Mouse (Mus musculus) layer of hippocampus, adult 2 months (tissue): ENCODE data around the gene Adh5. TPM values are rescaled to one million over a fixed set of nuclear protein-coding genes. Genes with fewer than 3 reads are reported as not detected.

Experiments
- DNase-seq, 2 experiments: peaks; one replicate each; pipeline ENCODE4 v3.0.0; 2022; ENCODE audit warnings: low spot score in 2 of 2
- H3K27ac ChIP-seq: fragments of 200-600 bp; 2 replicates; pipeline ENCODE4 v1.8.1; 2022
- H3K4me3 ChIP-seq: fragments of 200-600 bp; 2 replicates; pipeline ENCODE4 v1.8.1; 2022; ENCODE audit warnings: mild to moderate bottlenecking
- CTCF ChIP-seq: fragments of 200-600 bp; conservative IDR thresholded peaks from 2 replicates; pipeline ENCODE4 v1.8.1; 2022; ENCODE audit warnings: antibody characterized with exemption, mild to moderate bottlenecking, moderate library complexity
- total RNA-seq, 2 experiments: library from RNA; stranded (reverse); gene quantifications; 2 replicates each; pipeline ENCODE4 v1.2.3; 2021

The Adh5 gene
- total RNA-seq, 2 experiments from 2014 or later: 69.6 to 70.8 TPM

DNA sequence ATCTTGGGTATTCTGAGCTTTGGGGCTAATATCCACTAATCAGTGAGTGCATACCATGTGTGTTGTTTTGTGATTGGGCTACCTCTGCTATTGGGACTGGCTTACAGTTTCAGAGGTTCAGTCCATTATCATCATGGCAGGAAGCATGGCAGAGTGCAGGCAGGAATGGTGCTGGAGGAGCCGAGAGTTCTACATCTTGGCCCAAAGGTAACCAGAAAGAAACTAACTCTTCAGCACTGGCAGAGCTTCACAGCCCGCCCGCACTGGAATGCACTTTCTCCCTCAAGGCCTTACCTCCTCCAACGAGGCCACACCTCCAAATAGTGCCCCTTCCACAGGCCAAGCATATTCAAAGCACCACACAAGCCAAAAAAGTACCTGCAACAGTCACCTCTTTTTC, 55.8 kb downstream of the Adh5 start:
- no peak for TF ChIP-seq CTCF

DNA sequence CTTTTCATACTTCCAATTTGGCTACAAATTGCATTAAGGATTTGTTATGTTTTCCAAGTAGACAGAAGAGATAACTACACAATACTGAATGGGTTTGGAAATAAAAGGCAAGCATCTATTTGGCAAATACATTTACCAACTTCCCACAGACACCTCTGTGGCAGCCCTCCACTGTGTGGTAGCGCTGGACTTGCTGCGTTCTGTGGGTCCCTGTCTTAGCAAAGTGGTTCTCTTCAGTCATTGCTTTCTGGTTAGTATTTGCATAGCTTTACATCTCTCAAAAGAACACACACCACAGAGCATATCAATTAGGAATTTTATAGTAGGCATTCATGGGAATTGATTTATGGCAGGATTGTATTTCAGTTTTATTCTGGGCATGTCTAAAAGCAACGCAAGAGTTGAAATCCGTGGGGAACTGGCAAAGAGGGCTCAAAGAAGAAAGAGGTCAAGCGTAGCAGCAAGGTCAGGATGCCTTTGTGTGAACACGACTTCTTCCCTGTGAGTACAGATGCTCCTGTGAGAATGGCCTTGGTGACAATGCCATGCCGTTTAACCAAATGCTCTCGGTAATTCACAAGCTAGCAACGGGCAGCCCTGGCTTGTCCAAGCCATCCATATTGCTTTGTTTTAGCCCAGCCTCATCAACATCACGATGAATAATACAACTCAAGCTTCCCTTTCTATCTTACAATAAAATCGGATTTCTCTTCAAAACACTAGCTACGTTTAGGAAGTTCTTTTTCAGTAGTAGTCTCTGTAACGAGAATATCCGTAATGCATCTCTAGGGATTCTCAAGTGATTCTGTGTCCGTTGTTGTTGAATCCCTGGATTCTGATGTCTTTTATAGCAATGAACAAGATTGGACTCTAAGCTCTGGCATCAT, 57.2 kb downstream of the Adh5 start:
- no peak for TF ChIP-seq CTCF
- no peak overlapping the region for H3K27ac ChIP-seq
- H3K4me3 ChIP-seq: no peak overlapping the region
- no peak for DNase-seq

More for the DNA sequence above, 55.8 kb downstream of the Adh5 start:
- H3K4me3 ChIP-seq: no peak overlapping the region
- DNase-seq: no peak
- no peak overlapping the region for H3K27ac ChIP-seq

DNA sequence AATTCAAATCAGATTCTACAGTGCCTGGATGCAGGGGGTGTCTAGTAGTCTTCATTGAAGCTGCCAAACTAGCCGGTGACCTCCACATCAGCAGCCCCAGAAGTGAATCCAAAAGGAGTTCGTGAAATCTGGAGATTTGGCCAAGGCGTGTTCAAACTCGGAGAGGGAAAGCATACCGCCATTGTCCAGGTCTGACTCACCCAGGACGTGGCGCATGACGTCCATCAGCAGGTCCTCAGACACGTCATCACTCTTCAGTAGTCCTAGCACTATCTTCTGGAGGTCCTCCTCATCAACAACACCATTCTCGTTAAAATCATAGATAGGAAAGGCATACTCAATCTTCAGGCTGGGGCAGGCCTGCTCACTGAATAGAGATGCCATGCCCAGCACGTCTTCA, 60.9 kb downstream of the Adh5 start:
- Histone ChIP-seq H3K27ac (no peak overlapping the region), H3K4me3 (no peak overlapping the region)
- TF ChIP-seq CTCF: no peak
- DNase-seq: no peak

Other genes starting within 250 kb of the Adh5 start
- gene 4930579F01Rik, start 249.3 kb upstream of the Adh5 start, total RNA-seq: not detected
- gene Adh7, start 225.3 kb upstream of the Adh5 start, total RNA-seq: under 1 TPM in 1 of 2 experiments, not detected in 1; 0.10 TPM
- gene Adh1, start 182.1 kb upstream of the Adh5 start, total RNA-seq: 1 to 10 TPM in 1 of 2 experiments, under 1 TPM in 1; 0.61 to 1.1 TPM
- not detected for gene Adh6a, start 129.8 kb upstream of the Adh5 start, total RNA-seq
- gene Adh6b, start 101.3 kb upstream of the Adh5 start, total RNA-seq: not detected
- gene Adh4, start 27.6 kb upstream of the Adh5 start, total RNA-seq: not detected
- gene Metap1, start 46.4 kb downstream of the Adh5 start, total RNA-seq: 10 to 100 TPM; 43.8 to 46.0 TPM
- 100 to 1,000 TPM; 180 to 182 TPM for gene Eif4e, start 83.1 kb downstream of the Adh5 start, total RNA-seq